Mouse (Mus musculus) frontal cortex, postnatal 14 days (tissue): ENCODE measurements around the gene Rnf227.
A peak's percentile ranks its signal among the peaks of the same experiment; 100 is the strongest.

ENCODE experiments used
- DNase-seq, 2 experiments: peaks; one replicate each; pipeline ENCODE4 v3.0.0; 2022; ENCODE audit warnings: low spot score in 2 of 2

Gene Rnf227

DNA sequence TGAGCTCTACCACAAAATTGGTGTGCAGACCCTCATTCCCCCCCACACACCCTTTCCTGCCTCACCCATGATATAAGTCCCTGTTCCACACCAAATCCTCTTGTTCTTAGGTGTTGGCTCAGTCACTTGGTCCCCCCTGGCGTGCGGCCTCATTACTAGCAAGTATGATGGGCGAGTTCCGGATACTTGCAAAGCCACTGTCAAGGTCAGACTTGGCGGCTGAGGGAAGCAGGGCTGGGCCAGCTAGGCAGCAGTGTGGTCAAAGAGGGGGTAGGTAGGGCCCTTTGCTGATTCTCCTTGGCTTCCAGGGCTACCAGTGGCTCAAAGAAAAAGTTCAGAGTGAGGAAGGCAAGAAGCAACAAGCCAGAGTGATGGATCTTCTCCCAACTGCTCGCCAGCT, 9.1 kb upstream of the Rnf227 start:
- DNase-seq: no peak

DNA sequence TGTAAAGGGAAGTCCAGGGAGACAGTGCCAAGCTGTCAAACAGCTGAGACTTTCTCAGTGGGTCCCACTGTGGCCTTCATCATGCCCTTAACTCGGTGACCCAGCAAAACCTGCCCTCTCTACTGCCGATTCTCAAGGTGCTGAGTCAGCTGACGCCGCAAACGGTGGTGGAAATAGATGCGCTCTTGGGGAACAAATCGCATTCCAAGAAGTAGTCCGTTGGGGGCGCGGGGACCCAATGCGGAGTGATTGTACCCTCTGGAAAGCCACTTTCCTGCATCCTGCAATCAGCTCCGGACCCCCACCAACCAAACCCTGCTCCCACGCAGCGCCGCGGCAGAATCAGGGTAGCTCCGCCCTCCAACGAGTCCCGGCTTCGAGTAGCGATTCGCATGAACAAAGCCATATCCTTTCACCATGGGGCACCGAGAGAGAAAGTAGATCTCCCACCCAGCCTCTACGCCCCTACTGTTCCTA, 8.3 kb upstream of the Rnf227 start:
- DNase-seq: peak; percentile 78 to 81

DNA sequence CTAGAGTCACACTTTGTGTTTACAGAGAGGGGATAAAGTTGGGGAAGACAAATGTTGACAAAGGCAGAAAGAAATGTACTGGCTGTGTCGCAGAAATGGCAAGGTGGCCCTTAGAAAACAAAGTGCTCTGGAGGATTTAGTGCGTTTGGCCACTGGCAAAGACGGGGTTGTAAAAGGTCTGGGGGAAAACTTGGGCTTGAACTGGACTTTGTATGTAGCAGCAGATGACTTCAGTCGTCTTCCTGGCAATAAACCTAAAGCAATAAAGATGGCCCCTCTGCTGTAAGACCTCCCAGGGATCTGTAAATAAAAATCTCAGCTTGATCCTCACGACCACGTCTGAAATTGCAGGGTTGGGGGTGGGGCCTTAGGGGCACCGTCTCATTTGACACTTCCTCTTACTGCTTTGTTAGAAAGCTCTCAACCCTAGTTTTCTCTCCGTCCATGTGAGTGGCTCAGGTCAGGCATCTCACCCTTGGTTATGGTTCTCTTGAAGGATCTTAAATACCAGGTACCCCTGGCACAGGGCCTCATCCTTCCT, 7.5 kb upstream of the Rnf227 start:
- DNase-seq: no peak

DNA sequence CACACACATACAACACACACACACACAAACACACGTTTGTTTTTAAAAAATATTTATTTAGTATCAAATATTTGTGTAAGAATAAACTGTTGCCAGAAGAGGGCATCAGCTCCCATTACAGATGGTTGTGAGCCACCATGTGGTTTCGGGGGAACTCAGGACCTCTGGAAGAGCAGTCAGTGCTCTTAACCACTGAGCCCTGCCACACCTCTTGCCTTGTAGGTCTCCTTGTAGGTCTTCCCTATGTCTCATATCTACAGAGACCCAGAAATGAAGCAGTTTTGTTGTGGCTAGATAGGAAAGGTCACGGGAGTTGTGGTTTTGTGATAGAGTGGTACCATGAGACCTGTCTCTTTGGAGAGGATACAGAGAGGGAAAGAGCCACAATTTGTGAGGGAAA, 6.3 kb upstream of the Rnf227 start:
- no peak for DNase-seq

DNA sequence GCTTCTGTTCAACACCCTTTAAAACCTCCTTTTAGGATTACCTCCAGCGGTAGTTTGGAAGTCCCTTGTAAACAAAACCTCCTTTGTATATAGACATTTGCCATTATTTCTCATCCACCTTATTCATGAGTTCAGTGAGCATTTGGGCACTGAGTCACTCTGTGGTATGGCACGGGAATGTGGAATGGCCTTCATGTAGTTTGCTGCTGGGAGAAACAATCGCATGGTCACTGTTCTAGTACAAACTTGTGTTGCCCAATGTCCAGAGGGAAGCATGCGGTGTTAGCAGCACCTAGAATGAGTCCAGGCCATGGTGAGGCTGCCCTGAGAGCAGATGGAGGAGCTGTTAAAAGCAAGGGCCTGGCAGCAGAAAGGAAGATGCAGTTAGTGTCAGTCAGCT, 5.5 kb upstream of the Rnf227 start:
- DNase-seq: no peak

DNA sequence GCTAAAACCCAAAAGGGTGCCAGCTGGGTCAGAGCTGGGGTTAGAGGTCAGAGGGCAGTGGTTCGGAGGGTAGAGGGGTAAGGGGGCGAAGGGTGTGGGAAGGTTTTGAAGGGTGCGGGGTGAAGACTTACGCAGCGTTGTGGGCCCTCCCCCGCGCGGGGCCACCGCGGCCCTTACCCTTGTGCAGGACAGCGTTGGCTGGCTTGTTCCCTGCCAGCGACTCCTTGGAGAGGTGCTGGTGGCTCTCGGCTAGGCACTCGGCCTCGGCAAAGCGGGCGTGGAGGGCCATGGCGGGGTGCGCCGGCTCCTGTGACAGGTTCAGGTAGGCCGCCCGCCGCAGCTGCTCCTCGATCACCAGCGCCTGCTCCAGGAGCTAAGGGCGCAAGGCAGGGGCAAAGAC, 6.2 kb downstream of the Rnf227 start:
- no peak for DNase-seq

DNA sequence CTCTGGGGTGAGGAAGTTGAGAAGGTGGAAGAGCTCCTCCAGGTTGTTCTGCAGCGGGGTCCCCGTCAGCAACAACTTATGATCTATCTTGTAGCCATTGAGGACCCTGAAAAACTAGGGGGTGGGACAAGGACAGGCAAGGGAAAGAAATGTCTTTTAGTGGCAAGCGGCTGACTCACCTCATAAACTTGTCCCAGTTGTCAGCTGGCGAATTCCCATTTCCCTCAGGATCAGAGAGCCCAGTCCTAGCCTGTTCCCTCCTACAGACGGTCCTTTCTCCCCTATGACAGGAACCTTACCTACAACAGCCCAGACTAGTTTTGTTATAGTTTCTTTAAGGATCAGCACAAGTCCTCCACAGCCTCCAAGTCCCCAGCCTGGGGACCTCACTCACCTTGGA, 16.3 kb downstream of the Rnf227 start:
- no peak for DNase-seq

DNA sequence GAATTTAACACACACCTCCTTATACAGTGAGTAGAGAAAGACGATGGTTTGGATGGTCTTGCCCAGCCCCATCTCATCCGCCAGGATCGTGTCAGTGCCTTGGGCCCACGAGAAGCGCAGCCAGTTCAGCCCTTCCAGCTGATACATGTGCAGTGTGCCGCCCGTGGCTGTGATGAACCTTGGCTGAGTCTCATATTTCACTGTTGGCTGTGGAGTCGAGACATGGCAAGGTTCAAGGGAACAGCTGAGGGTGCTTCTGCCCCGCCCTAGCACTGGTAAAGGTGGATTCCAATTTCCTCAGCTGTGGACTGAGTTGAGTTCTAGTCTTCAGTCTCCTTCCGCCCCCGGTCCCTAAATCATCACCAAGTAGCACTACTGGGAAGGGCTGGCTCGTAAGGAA, 17.4 kb downstream of the Rnf227 start:
- no peak for DNase-seq

DNA sequence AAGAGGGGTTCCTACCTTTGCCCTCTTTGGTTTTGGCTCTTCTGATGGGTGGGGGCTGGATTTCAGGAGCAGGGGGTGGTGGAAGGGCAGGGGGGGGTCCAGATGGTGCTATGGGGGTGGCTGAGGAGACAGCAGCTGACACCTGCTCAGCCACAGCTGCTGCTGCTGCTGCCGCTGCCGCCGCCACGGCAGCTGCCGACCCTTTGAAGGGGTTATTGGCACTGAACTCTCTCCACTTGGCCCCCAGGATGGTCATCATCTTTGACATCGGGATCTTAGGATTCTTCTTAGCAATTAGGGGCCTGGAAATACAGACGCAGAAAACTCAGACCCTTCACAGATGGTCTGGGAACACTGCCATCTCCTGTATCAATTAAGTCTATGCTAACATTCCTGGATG, 21.8 kb downstream of the Rnf227 start:
- no peak for DNase-seq

DNA sequence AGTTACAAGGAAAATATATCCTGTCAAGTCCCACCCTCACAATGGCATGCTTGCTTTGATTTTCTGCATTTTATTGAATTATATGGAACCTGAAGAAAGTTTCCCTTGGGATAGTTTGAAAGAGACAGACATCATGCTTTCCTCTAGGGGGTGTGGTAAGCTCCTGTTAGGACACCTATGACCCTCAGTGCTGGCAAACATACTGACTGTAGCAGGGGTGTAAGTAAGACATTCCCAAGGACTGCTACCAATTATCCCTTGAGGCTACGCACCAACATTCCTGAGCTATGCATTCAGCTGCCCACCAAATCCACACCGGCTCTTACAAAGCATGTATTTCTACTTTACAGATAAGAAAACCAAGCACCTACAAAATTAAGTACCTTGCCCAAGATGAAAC, 22.2 kb downstream of the Rnf227 start:
- no peak for DNase-seq

DNA sequence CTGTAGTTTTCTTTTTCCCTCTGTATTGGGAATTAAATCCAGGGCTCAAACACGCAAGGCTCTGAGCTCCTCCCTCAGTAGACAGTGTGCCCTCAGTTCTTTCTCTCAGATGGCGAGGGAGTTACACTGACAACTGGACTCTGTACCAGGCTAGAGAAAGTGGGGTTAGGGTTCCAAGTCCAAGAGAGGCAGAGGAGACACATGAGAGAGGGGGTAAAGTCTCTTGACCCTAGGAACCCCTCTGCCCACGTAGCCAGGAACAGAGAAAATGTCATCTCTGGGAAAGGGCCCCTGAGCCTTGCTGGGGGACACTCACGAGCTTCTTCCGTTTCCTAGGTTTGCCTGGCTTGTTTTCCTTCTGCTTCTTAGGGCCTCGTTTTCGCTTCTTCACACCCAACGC, 24.1 kb downstream of the Rnf227 start:
- no peak for DNase-seq

DNA sequence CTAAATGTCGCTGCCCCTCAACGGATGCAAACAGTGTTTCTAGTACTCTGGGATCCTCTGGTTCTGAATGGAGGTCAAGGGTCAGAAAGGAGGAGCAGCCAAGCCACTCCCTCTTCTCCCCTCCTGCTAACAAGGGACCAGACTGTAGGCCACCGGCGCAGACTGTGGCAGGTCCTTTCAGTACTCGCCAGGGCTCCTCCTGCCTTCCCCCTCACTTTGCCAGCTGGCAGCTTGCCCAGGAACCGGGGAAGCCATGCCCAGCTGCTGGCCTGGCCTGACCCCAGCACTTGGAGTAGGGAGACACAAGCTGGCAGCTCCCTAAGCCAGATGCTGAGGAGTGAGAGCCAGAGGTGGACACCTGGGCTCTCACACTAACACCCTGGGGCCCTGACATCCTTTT, 24.6 kb downstream of the Rnf227 start:
- peak; percentile 86 to 92 for DNase-seq

DNA sequence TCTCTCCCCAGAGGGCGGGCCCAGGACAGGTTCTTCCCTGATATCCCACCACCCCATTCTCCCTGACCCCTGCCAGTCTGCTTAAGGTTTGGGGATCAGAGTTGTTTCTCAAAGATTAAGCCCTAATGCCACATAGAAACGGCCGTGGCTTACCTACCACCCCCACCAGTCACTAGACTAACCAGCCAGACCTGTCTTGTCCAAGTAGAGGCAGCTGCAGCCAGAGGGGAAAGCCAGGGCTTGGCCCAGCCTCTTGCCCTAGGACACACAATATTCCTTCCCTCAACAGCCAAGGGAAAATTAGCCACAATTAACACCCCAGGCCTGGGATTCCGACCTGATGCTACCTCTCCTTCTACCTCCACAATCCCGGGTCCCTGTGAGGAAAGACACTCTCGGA, 25.5 kb downstream of the Rnf227 start:
- no peak for DNase-seq

DNA sequence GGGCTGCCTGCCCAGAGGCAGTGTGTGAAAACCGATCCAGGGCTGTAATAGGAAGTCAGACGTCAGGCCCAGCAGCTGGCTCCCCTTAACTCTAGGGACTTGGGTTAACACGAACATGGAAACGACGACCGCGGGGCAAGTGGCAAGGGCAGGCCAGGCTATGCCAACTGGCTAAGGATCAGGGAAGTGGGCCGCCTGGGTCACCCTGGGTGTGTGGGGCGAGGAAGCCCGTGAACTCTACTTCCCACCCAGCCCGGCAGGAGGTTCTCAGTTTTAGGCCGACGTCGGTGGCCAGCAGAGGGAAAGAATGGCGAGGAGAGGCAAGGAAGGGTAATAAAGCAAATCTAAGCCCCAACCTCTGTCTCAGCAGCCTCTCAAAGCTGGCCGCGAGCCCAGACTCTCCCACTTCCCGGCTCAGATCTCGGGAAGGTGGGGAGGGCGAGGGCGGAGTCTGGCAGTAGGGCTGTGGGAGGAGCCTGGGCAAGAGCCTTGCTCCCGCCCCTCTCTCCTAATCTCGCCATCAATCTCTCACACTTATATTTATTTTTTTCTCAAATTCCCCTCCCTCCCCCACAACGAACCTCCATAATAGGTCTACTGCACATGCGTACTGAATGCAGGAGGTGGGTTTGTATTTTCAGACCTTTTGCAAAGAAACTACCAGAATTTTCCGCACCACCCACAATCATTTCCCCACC, 26.0 kb downstream of the Rnf227 start:
- peak; percentile 93 to 94 for DNase-seq

DNA sequence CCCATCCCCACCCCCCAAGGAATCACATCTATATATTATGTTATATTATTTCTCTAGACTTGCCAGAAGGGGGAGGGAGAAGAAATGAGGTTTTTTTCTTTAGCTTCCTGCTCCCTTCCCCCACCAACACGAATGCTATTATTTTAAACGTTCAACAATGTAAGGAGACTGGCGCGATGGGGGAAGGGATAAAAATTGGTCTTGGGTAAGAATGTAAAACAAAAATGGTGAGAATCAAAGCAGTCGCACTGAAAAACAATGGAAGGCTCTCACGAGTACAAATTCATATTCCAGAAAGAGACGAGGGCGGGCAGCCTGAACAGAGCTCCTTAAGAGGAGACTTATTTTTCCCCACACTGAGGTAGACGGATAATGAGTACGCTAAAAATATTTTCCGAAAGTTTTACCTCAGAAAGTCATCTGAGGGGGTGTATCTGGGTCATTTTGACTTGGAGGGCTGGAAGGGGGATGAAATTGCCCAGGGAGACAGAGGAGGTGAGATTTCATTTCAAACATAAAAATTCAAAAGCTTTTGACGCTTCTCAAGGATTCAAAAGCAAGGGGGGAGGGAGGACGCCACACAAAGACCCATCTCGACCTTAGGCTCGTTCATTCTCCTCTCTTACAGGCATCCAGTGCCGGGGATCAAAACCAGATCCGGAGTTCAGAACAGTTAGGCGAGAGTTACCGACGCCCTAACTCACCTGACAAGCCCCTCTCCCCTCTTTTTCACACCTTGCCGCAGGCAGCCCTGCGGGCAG, 26.8 kb downstream of the Rnf227 start:
- no peak for DNase-seq

DNA sequence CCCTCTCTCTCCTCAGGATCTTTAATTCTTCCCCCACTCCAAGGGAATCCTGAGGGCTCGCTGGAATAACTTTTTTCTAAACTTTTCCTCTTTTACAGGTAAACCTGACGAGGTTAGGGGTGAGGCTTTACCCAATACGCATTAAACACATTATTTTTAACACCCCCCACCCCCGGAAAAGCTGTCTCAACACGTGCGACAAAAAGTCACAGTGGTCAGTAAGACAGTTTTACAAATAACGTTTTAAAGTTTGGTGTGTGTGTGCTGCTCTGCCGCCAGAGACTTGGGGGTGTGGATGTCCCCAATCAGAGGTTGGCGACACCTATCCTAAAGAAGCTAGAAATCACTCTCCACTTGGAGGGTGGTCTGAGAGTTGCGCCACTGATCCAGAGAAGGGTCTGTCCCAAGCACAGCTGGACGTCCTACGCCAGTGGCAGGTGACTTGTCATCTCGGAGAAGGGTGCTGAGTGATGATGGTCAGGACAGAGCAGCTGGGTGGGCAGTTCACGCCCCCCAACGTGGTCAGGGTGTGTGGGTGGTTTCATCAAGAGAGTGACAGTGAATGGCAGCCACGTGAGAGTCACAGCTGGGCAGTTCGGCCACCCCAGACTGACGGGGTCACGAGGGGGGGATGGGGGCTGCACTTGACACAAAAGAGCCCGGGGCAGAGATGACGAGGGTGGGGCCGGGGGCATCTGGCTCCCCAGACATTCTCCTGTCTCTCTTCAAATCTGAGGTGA, 27.5 kb downstream of the Rnf227 start:
- DNase-seq: peak; percentile 34 to 55

DNA sequence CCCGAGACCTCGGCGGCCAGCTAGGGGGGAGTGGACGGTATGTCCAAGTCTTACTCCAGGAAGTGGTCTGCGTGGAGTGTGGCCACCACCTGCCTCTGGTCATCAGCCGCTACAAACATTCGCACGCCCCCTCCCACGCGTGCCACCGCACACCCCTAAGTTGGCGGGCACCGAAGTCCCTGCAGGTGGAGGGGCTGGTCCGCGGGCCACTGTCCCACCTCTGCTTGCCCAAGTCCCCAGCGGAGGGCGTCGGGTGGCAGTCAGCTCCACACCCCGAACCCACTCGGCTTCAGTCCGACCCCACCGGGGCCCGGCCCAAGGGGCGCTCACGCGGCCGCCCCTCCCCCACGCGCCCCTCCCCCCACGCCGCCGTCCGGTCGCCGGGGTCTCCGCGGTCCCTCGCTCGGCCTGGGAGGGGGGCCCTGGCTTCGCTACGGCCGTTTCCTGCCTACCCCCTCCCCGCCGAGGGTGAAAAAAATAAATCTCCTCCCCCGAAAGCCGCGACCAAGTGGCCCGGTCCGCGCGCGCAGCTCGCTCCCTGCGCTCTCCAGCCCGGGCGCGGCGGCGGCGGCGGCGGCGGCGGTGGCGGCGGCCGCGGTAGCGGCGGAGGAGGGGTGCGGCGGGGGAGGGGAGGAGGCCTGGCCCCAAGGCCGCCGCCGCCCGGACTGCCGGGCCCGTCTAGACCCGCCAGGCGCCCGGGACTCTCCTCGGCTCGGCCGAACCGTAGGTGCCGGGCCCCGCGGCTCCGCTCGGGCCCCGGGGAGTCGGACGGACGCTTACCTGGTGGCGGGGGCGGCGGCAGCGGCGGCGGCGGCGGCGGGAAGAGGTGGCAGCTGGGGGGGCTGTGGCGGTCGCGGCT, 28.3 kb downstream of the Rnf227 start:
- DNase-seq: peak in 1 of 2 experiments; percentile 26

DNA sequence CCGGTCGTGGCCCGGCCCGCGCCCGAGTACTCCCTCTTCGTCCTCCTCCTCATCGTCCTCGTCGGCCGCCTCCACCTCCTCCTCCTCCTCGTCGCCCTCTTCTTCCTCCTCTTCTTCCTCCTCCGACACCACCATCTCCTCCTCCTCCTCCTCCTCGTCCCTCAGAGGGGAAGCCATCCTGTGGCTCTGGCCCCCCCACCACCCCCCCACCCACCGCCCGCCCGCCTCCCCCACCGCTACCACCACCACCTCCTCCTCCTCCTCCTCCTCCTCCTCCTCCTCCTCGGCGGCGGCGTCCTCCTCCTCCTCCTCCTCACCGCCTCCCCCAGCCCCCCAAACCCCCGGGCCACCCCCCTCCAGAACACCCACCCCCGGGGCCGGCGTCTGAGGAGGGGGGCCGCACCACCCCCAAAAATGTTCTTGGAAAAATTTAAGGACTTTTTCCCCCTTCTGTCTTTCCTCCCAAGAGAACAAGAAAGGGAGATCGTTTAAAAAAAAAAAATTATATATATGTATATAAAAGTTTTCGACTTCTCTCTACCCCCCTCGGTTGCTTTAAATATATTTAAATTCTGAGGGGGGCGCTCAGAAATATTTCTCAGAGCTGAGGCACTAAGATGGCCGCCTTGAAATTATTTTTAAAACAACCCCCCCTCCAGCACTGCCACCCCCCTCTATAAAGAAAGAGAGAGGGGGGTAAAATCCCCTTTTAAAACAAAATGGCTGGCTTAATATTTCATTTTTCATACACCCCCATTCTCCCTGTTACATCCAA, 29.1 kb downstream of the Rnf227 start, which contains the start of gene Chd3:
Gene Chd3 (minus strand): TSS at position 192 of the 775 bp plus-strand sequence.
- no peak for DNase-seq

DNA sequence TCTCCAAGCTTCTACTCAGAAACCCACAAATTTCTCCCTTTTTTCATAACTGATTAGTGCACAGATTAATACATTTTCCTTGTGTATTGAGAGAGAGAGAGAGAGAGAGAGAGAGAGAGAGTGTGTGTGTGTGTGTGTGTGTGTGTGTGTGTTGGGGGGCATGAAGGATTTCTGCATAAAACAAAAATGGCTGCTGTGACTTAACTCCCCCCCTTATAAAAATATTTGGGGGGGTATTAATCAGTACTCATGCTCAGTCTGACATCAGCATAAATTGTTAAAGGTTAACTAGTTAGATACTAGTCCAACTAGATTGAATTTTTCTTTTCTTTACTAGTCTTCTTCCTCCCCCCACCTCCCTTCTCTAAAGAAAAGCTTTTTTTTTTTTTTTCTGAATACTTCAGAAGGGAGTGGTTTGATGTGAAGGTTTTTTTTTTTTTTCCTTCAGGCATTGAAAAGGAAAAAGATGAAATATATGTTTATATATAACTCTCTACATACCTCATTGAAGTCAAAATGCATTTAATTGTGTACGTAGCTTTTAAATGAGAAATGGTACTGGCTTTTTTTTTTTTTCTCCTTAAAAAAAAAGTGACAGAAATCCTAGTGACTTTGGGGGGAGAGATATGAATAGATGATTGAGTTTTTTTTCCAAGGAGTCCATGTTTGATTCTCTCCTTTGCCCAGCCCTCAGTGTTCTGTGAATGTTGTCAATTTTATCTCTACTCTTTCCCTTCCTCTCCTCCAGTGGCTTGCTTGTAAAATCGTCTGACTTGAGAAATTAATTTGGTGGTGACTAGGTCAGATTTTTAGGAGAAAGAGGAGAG, 29.9 kb downstream of the Rnf227 start:
- DNase-seq: no peak

DNA sequence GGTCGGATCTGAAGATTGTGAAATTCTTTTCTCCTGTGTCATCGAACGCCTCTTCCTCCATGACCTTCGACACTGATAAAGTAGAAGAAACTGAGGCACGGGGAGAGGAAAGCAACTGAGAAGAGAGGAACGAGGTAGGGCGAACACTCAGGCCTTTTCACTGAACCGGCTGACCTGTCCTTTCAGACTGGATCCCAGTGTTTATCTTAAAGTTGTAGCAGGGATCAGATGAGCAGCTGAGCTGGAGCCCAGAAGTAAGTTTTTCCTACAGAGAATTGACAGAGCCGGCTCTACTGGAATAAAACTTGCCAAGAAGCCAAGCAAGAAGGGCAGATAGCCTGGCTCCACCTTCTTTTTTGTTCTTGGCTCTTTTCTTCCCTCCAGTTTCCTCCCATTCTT, 30.6 kb downstream of the Rnf227 start:
- no peak for DNase-seq
